Mouse (Mus musculus): ENCODE data around the gene Abi2.
"Not testable (repeated sequence)": the region's sequence is repeated elsewhere in the genome, so short reads cannot be mapped to it uniquely, and the experiment has no call there.

Abi2 gene
- long read RNA-seq, experiment 1, full-length matches to known transcripts, result 1 of 11 reads
- long read RNA-seq, experiment 1, partial matches to known transcripts, result 1 of 11 reads
- long read RNA-seq, experiment 1, other reads (novel, unspliced or antisense), result 9 of 11 reads
- long read RNA-seq, experiment 2, partial matches to known transcripts, result 0 of 6 reads
- long read RNA-seq, experiment 2, other reads (novel, unspliced or antisense), result 6 of 6 reads

DNA sequence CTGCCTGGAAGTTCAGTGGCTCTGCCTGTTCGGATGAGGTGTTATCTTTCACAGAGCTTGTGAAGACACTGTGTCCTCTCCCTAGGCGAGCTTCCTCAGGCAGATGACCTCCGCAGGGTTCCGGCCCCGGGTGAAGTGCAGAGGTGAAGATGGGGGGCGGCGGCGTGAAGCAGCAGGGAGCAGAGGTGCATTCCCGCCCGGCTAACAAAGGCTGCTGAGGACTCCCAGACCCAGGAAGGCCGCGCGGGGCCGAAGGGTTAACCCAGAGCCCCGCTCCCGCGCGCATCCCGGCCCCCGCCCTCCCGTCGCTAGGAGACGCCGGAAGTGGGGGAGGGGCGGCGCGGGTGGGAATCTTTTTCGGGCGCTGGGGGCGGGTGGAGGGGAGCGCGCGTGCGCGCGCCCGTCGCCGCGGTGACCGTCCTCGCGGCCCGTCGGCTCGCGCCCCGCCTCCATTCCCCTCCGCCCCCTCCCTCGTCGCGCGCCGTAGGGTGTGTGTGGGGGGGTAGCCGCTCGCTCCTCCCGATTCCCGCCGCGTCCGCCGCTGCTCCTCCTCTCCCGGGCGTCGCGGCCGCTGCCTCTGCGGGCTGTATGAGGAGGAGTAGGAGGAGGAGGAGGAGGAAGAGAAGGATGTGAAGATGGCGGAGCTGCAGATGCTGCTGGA is at the start of gene Abi2:
Gene Abi2 (plus strand): TSS at position 452 of the 661 bp plus-strand sequence.
- intact Hi-C loops (cut with DNase I), result loop anchor here (5.0 kb wide), 2 partner anchors 67 to 448 kb away; partner anchors contain the start of gene Cyp20a1

DNA sequence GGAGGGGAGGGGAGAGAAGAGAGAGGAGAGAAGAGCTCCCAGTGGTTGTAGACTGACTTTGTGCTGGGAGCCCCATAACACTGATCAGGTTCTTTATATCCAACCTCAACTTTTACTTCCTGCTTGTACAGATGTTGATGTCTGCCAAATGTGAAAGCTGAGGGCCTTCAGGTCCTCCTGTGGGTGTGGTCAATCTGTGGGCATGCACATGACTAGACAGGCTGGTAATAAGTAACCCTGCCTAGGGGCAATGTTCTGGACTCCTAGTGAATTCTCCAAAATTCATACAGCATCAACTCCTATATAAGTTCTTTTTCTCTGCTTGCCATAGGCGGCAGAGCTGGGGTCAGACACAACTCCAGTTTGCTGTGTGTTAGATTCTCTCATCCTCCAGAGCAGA is 47.8 kb upstream of the Abi2 start:
- intact Hi-C loops (cut with DNase I), result no loop called here

GRCm38 (mm10) chr1:60376556-60376955 is 32.9 kb upstream of the Abi2 start:
- intact Hi-C loops (cut with DNase I), result no loop called here

DNA sequence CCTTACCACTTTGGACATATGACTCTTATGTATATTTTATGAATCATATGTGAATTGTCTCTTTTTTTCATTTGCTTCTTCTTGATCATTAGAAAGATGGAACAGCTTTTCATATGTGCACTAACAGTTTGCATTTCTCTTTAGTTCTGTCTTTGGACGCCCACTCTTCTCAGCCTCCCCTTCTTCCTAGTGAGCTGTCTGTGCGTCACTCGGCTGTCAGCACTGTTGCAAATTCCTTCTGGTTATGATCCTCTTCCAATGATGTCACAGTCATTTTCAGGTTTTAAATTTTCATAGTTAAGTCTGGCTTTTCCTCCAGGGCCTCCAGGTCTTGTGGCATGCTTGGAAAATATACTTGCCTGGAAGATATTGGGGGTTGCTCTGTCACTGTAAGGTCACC is 27.5 kb upstream of the Abi2 start:
- intact Hi-C loops (cut with DNase I), result no loop called here

DNA sequence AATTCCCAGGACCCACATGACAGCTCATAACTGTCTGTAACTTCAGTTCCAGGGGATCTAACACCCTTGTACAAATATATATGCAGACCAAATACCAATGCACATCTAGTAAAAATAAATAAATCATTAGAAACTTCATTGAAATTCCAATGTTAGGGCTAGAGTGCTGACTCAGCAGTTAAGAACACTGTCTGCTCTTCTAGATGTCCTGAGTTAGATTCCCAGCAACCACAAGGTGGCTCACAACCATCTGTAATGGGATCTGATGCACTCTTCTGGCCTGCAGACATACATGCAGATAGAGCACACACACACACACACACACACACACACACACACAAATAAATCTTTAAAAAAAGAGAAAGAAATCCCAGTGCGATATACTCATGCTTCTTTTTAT is 4.6 kb upstream of the Abi2 start:
- intact Hi-C loops (cut with DNase I), result loop anchor here (5.0 kb wide), 2 partner anchors 63 to 452 kb away; partner anchors contain the start of gene Cyp20a1

- intact Hi-C loops (cut with DNase I), result loop anchor here (5.0 kb wide), 2 partner anchors 66 to 449 kb away; partner anchors contain the start of gene Cyp20a1
Measured at GRCm38 (mm10) chr1:60408501-60409167, 785 bp upstream of the Abi2 start.

GRCm38 (mm10) chr1:60409928-60410817 is 754 bp downstream of the Abi2 start:
- intact Hi-C loops (cut with DNase I), result loop anchor here (5.0 kb wide), 2 partner anchors 68 to 447 kb away; partner anchors contain the start of gene Cyp20a1

- intact Hi-C loops (cut with DNase I), result no loop called here
Measured at GRCm38 (mm10) chr1:60416724-60417123, 7.3 kb downstream of the Abi2 start.

DNA sequence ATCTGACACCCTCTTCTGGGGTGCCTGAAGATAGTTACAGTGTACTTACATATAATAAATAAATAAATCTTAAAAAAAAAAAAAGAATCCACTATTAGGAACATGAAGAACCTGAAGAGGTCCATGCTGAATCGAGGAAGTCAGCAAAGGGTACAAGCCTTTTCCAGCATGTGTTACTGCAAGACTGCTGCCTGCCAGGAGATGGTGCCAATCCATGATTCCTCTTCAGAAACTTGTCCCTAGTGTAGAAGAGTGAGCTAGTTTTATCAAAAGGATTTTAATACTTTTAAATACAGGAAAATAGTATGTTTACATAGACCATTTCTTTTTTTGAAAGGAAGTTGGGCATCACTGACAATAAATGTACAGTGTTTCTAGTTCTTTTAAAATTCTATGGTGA is 14.5 kb downstream of the Abi2 start:
- intact Hi-C loops (cut with DNase I), result no loop called here

- intact Hi-C loops (cut with DNase I), result no loop called here
Measured at GRCm38 (mm10) chr1:60428341-60428740, 18.9 kb downstream of the Abi2 start.

GRCm38 (mm10) chr1:60428932-60429331 is 19.5 kb downstream of the Abi2 start:
- intact Hi-C loops (cut with DNase I), result no loop called here

- intact Hi-C loops (cut with DNase I), result no loop called here
Measured at GRCm38 (mm10) chr1:60431531-60431930, 22.1 kb downstream of the Abi2 start.

- intact Hi-C loops (cut with DNase I), result no loop called here
Measured at GRCm38 (mm10) chr1:60432497-60432896, 23.1 kb downstream of the Abi2 start.

DNA sequence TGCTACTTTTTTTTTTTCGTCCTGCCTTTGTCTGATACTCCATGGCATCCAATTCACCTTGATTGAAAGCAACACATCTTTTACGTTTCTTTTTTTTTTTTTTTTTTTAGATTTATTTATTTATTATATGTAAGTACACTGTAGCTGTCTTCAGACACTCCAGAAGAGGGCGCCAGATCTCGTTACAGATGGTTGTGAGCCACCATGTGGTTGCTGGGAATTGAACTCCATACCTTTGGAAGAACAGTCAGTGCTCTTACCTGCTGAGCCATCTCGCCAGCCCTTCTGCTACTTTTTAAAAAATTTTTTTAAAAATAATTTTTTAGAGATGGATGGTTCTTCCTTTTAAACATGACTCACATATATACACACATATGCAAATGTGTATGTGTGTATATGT is 32.0 kb downstream of the Abi2 start:
- intact Hi-C loops (cut with DNase I), result not testable (repeated sequence)

GRCm38 (mm10) chr1:60447067-60447466 is 37.6 kb downstream of the Abi2 start:
- intact Hi-C loops (cut with DNase I), result no loop called here

DNA sequence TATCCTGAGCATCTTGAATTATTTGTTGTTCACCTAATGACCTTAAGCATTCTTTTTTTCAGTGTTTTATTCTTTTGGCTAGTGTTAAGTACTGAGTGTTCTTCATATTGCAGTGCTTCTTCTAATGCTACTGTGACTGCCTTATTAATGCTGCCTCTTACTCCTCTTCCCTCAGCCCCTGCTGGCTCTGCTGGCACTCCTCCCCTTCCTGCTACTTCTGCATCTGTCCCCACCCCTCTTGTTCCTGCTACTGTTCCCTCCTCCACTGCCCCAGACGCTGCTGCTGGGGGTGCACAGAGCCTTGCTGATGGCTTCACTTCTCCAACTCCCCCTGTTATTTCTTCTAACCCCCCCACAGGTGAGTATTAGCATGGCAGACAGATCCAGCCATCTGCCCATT is 40.5 kb downstream of the Abi2 start:
- intact Hi-C loops (cut with DNase I), result no loop called here

DNA sequence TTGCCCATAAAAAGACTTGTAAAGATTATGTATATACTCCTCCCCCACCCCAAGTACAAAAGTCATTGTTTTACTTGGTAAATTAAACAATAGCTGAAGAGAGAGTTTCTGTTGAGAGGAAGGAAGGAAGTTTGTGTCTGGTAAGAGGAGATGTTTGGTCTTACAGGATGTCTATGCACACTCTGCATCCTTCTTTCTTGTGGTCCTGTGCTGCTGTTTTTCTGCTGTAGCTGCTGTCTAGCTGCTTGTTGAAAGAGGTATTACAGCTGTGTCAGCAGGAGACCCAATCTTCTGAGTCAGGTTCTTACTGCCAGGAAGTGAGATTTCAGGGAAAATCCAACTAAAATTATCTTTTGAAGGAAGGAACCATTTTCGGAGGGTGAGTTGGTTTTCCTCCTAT is 51.2 kb downstream of the Abi2 start:
- intact Hi-C loops (cut with DNase I), result no loop called here

DNA sequence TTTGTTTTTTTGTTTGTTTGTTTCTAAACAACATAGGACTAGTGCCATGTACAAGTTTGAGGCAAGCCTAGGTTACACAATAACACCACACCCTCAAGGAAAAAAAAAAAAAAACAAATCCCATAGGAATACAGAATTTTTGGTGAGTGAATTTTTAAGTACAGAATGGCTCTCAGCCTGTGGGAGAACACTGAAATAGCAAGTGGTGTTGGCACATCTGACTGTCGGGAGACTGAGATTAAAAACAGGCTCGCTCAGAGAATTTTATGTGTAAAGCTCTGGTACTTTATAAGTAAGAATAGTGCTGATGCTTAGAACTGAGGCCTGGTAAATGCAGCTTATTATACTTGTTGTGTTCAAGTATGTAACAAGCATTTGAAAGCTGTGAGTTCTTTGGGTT is 60.1 kb downstream of the Abi2 start:
- intact Hi-C loops (cut with DNase I), result no loop called here

- intact Hi-C loops (cut with DNase I), result no loop called here
Measured at GRCm38 (mm10) chr1:60470541-60470940, 61.1 kb downstream of the Abi2 start.

DNA sequence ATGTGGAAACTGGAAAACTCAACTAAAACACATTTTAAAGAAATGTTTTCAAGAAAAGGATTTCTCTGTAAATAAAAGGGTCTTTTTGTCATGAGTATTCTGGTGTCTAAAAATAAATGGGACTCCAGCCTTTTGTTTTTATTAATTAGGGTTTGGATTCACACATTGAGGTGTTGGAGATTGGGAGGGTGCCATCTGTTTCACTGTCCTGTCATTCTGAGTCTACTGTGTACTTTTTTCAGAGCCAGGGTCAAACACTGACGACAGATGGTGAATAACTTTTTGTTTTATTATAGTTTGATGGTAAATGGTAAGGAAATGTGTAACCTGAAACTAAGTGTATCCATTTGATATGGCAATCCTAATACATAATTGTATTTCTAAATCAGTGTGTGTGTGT is 72.1 kb downstream of the Abi2 start:
- intact Hi-C loops (cut with DNase I), result no loop called here

DNA sequence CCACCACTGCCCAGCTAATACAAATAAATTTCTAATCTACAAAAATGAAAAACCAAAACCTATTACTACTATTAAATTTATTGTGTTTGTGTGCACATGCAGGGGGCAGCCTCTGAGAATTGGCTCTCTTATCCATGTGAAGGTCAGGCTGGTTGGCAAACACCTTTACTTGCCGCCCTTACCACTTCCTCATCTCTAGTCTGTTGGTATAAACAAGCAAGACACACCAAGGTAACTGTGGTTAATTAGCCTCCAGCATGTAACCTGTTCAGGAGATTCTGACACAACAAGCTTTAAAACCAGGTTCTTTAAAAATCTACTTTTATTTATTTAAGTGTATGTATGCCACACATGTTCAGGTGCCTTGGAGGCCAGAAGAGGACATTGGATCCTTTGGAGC is 73.5 kb downstream of the Abi2 start:
- intact Hi-C loops (cut with DNase I), result no loop called here

Data from adrenal gland (tissue).